Mouse (Mus musculus) testis, adult 2 months (tissue): ENCODE measurements at regions not wholly inside any gene's neighbourhood (a gene's known extent, or its start where the extent isn't known, plus 50 kb on each side); places are given as distances from the start of the nearest gene placed in this dataset.

Experiments used
- CTCF ChIP-seq: fragments of 200-500 bp; IDR thresholded peaks from 2 replicates; pipeline ENCODE4 v1.5.1; 2012; ENCODE audit warnings: low read depth, mild to moderate bottlenecking, inconsistent platforms, low read length, moderate library complexity; ENCODE audit not compliant: control insufficient read depth, insufficient read depth, insufficient replicate concordance
- POLR2A ChIP-seq: fragments of 200-500 bp; IDR thresholded peaks from 2 replicates; pipeline ENCODE4 v1.6.1; 2012; ENCODE audit warnings: low read depth, mild to moderate bottlenecking, inconsistent platforms, low read length, moderate library complexity; ENCODE audit not compliant: control insufficient read depth

DNA sequence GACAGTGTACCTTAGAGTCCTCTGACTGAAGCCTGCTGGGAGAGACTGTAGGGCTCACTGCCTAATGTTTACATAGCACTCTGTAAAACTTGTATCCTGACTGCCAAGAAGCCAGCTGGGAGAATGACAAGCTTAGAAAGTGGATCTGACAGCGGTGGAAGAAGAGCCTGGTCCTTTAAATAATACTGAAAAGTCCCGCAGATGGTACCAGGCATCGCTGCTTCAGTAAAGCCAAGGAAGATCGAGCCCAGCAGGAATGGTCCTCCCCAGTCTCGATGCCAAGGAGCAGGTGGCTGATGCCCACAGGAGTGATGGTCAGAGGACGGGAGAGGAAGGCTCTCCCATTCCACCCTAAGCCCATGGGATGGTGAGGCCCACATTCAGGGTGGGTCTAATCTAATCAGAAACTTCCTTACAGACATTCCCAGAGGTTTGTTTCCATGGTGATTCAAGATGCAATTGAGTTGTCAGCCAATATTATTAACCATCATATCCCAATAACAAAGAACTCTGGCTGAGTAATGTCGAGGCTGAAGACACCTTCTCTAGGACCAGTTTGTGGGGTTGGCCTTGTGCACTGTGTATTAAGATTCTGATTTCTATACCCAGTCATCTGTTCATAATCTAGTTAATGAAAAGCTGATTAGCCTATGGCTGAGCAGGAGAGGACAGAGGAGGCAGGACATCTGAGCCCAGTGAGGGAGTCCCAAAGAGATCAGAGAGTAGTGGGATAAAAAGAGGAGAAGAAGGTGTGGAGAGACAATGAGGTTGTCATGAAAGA is 285.3 kb downstream of the Prdm2 start:
- TF ChIP-seq CTCF (no peak), POLR2A (no peak)
